19 mouse cellular contexts compared by ENCODE assay signal in genomic region chr11:35662945-35663344, GRCm38 (mm10).
DNase-seq lines count a peak whose midpoint lies in the region; ATAC-seq and TF ChIP-seq lines count a peak whose summit lies in the region.
"Had no signal": no experiment of that assay in that cellular context is flagged by ENCODE, and none has a peak within 500 bp of the region (broad histone marks: within the 10 kb centered on the region; RNA-seq: fewer than 3 reads in every experiment).

No protein-coding gene starts in this region.

- TF ChIP-seq CTCF in layer of hippocampus, adult 2 months (conservative IDR thresholded peaks at IDR 0.05), result no peak

- no peak for DNase-seq in layer of hippocampus, adult 2 months (ENCODE audit: low spot score in 2 of 2)
- no peak for DNase-seq in layer of hippocampus, adult 9-10 months (ENCODE audit: low spot score)
- DNase-seq in urinary bladder, postnatal 36 days (ENCODE audit: low spot score in 2 of 2), result peak; percentile 25 to 35
- no peak for DNase-seq in urinary bladder, adult 2 months (ENCODE audit: low spot score)
- DNase-seq in gonadal fat pad, adult 2 months (ENCODE audit: low read depth), result peak; percentile 63
- DNase-seq: adrenal gland, adult 8-10 months; adrenal gland, postnatal 14 days; adrenal gland, postnatal 36 days; cerebellum, adult 11-12 months; cerebellum, adult 2 months; cerebellum, adult 9-10 months; cerebellum, postnatal 25 days had no signal

- no peak for ATAC-seq in activated CD4-positive, CD25-positive, alpha-beta regulatory T cell, adult 4 months
- ATAC-seq: forebrain, embryonic 14.5 days; forebrain, embryonic 16.5 days had no signal

- H3K27ac ChIP-seq in layer of hippocampus, adult 2 months, result peak overlapping the region; percentile 70; the same call in 1 of the 2 replicates
- H3K27ac ChIP-seq: embryonic facial prominence, embryonic 10.5 days; embryonic facial prominence, embryonic 12.5 days; forebrain, embryonic 10.5 days; forebrain, embryonic 12.5 days had no signal

- H3K4me3 ChIP-seq in layer of hippocampus, adult 2 months, result no peak overlapping the region
- H3K4me3 ChIP-seq: embryonic facial prominence, embryonic 10.5 days; embryonic facial prominence, embryonic 12.5 days; forebrain, embryonic 10.5 days; forebrain, embryonic 12.5 days had no signal

Comparison
In these comparisons a context has a peak if more than half of its experiments do, and no peak if none do; other contexts are left out.
1. DNase-seq: peak in urinary bladder, postnatal 36 days (2 of 2) and gonadal fat pad, adult 2 months (single experiment); none in layer of hippocampus, adult 2 months (0 of 2), layer of hippocampus, adult 9-10 months (single experiment) and urinary bladder, adult 2 months (single experiment).